Mouse (Mus musculus) brain, embryonic 18.5 days (tissue): ENCODE results near the gene Ppp1r21.

Source experiments
- DNase-seq: peaks from one replicate; pipeline ENCODE4 v3.0.0-alpha.2; 2012; ENCODE audit warnings: low read depth, low spot score

The Ppp1r21 gene

GRCm38 (mm10) chr17:88613172-88613571 lies 83.3 kb downstream of the Ppp1r21 start:
- DNase-seq = no peak

GRCm38 (mm10) chr17:88613721-88614120 lies 83.8 kb downstream of the Ppp1r21 start:
- DNase-seq = no peak

- no peak for DNase-seq
Observed at GRCm38 (mm10) chr17:88614234-88614633, 84.3 kb downstream of the Ppp1r21 start.

- DNase-seq = no peak
Observed at GRCm38 (mm10) chr17:88614733-88615132, 84.8 kb downstream of the Ppp1r21 start.

GRCm38 (mm10) chr17:88615492-88616155 lies 85.7 kb downstream of the Ppp1r21 start:
- DNase-seq = no peak

GRCm38 (mm10) chr17:88620935-88621334 lies 91.0 kb downstream of the Ppp1r21 start:
- DNase-seq = no peak

- DNase-seq = no peak
Observed at GRCm38 (mm10) chr17:88621374-88621773, 91.5 kb downstream of the Ppp1r21 start.

GRCm38 (mm10) chr17:88622711-88623110 lies 92.8 kb downstream of the Ppp1r21 start:
- no peak for DNase-seq

- no peak for DNase-seq
Observed at GRCm38 (mm10) chr17:88624386-88624785, 94.5 kb downstream of the Ppp1r21 start.

- DNase-seq = no peak
Observed at GRCm38 (mm10) chr17:88625350-88625749, 95.4 kb downstream of the Ppp1r21 start.

GRCm38 (mm10) chr17:88625931-88626330 lies 96.0 kb downstream of the Ppp1r21 start:
- DNase-seq = no peak

GRCm38 (mm10) chr17:88626347-88626811 lies 96.5 kb downstream of the Ppp1r21 start:
- DNase-seq = no peak

- DNase-seq = no peak
Observed at GRCm38 (mm10) chr17:88627150-88627549, 97.2 kb downstream of the Ppp1r21 start.

GRCm38 (mm10) chr17:88628676-88629380 lies 98.9 kb downstream of the Ppp1r21 start:
- no peak for DNase-seq

GRCm38 (mm10) chr17:88629381-88629759 lies 99.5 kb downstream of the Ppp1r21 start:
- DNase-seq = no peak

- DNase-seq = no peak
Observed at GRCm38 (mm10) chr17:88629931-88630553, 100.1 kb downstream of the Ppp1r21 start.

- DNase-seq = no peak
Observed at GRCm38 (mm10) chr17:88630554-88630948, 100.6 kb downstream of the Ppp1r21 start.

GRCm38 (mm10) chr17:88632631-88633030 lies 102.7 kb downstream of the Ppp1r21 start:
- no peak for DNase-seq

- DNase-seq = no peak
Observed at GRCm38 (mm10) chr17:88636076-88636475, 106.2 kb downstream of the Ppp1r21 start.

GRCm38 (mm10) chr17:88636587-88636986 lies 106.7 kb downstream of the Ppp1r21 start:
- no peak for DNase-seq
